Mouse (Mus musculus) brain, embryonic 14.5 days (tissue): ENCODE results near the gene Ankle1.

Source experiments
- CTCF ChIP-seq: fragments of 200-500 bp; IDR thresholded peaks from 2 replicates; pipeline ENCODE4 v1.5.1; 2012; ENCODE audit warnings: inconsistent platforms, mild to moderate bottlenecking, moderate library complexity, borderline replicate concordance; ENCODE audit not compliant: insufficient read depth, insufficient read length; ENCODE audit errors: extremely low read depth
- POLR2A ChIP-seq: fragments of 200-500 bp; IDR thresholded peaks from 2 replicates; pipeline ENCODE4 v1.6.1; 2012; ENCODE audit warnings: mild to moderate bottlenecking, inconsistent platforms, borderline replicate concordance; ENCODE audit not compliant: poor library complexity, insufficient read depth, insufficient read length, severe bottlenecking; ENCODE audit errors: extremely low read depth

DNA sequence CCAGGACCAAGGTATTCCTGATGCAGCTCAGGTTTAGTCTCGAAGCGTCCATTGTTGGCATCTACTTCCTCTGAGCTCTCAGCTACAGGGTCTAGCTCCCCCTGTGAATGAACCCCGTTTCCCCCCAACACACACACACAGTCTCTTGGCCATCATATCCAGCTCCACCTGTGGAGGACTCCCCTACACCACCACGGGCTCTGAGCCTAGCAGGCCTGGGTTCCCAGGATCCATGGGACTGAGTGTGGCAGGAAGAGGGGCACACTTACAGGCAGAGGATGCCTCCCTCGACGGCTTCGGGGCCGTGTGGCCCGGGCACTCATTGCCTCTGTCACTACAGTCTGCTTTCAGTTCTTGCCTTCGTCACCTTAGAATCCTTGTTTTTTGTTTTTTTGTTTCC is 10.7 kb upstream of the Ankle1 start:
- no peak for TF ChIP-seq CTCF
- no peak for TF ChIP-seq POLR2A
